Mouse (Mus musculus) forebrain, embryonic 11.5 days (tissue): ENCODE results near the gene Clstn2. TPM values are rescaled to one million over a fixed set of nuclear protein-coding genes. Genes with fewer than 3 reads are reported as not detected.

Source experiments
- ATAC-seq: fragments of 200-750 bp; cut with Nextera tagmentation; replicated peaks from 2 replicates; pipeline ENCODE4 v1.8.0; 2017; ENCODE audit warnings: moderate TSS enrichment; ENCODE audit not compliant: low FRiP score
- DNase-seq: peaks from one replicate; pipeline ENCODE4 v3.0.0-alpha.2; 2017; ENCODE audit warnings: low spot score
- H3K27ac ChIP-seq: fragments of 300-500 bp; sonication (generic); 2 replicates; pipeline ENCODE4 v1.5.1; 2014; ENCODE audit warnings: low read depth, low read length
- H3K27me3 ChIP-seq: fragments of 300-500 bp; sonication (generic); 2 replicates; pipeline ENCODE4 v1.6.1; 2014; ENCODE audit warnings: mild to moderate bottlenecking, low read length, mixed read lengths; ENCODE audit not compliant: control insufficient read depth, insufficient read depth
- H3K36me3 ChIP-seq: fragments of 300-500 bp; sonication (generic); 2 replicates; pipeline ENCODE4 v1.6.1; 2014; ENCODE audit warnings: mild to moderate bottlenecking, low read length, moderate library complexity, mixed read lengths; ENCODE audit not compliant: control insufficient read depth, insufficient read depth
- H3K4me1 ChIP-seq: fragments of 300-500 bp; sonication (generic); replicated peaks from 2 replicates; pipeline ENCODE4 v1.6.1; 2014; ENCODE audit warnings: low read length, mixed read lengths; ENCODE audit not compliant: control insufficient read depth, insufficient read depth
- H3K4me2 ChIP-seq: fragments of 300-500 bp; sonication (generic); 2 replicates; pipeline ENCODE4 v1.6.1; 2014; ENCODE audit warnings: low read depth, mild to moderate bottlenecking, low read length, moderate library complexity, mixed read lengths; ENCODE audit not compliant: severe bottlenecking
- H3K4me3 ChIP-seq: fragments of 300-500 bp; sonication (generic); 2 replicates; pipeline ENCODE4 v1.5.1; 2014; ENCODE audit warnings: low read depth, low read length
- H3K9ac ChIP-seq: fragments of 300-500 bp; sonication (generic); 2 replicates; pipeline ENCODE4 v1.6.1; 2014; ENCODE audit warnings: low read length
- H3K9me3 ChIP-seq: fragments of 300-500 bp; sonication (generic); 2 replicates; pipeline ENCODE4 v1.6.1; 2016; ENCODE audit warnings: low read length, mixed read lengths; ENCODE audit not compliant: control insufficient read depth
- WGBS: fragments of 180-500 bp; shearing (Covaris S2); extraction: QIAGEN DNeasy Blood & Tissue Kit; methylation state at CpG from one replicate; pipeline ENCODE4 v1.1.7; 2014; 5-methylcytosine and 5-hydroxymethylcytosine counted together
- polyA plus RNA-seq: library from polyadenylated mRNA; unstranded; fragments of >200 nt; fragmentation: Nextera tagmentation; extraction: Ambion mirVana; gene quantifications from 2 replicates; pipeline ENCODE4 v1.2.1, GENCODE M21; 2014

Clstn2 gene
- polyA plus RNA-seq, 1 experiment from 2014 or later: 1.8 TPM

DNA sequence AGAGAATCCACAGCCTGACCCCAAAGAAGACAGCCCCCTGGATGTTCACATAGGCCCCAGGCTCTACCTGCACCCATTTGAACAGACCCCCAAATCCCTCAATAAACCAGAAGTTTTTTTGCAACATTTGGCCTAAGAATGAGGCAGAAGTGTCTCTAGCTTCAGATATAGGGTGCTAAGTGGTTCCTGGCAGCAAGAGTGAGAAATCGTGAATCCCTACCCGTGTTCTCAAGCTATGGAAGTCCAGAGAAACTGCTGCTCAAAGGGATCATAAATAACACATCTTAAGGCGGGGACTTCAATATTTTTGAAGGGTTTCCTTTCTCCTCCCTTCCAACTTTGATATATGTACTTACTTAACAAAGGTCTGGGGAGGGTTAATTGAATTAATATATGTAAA lies 7.4 kb downstream of the Clstn2 start:
- DNase-seq (no peak), ATAC-seq (no peak)
- Histone ChIP-seq H3K27ac (no peak overlapping the region), H3K4me2 (no peak overlapping the region), H3K4me1 (no peaks in the 10 kb centered on the region), H3K9me3 (no peaks in the 10 kb centered on the region), H3K9ac (no peak overlapping the region), H3K27me3 (no peaks in the 10 kb centered on the region), H3K36me3 (no peaks in the 10 kb centered on the region), H3K4me3 (no peak overlapping the region)
- 90% methylated on average over 3 of the region's 3 CpGs for WGBS

GRCm38 (mm10) chr9:98023069-98023468 lies 9.9 kb downstream of the Clstn2 start:
- Histone ChIP-seq H3K4me2 (no peak overlapping the region), H3K27me3 (no peaks in the 10 kb centered on the region), H3K9me3 (no peaks in the 10 kb centered on the region), H3K4me1 (no peaks in the 10 kb centered on the region), H3K27ac (no peak overlapping the region), H3K4me3 (no peak overlapping the region), H3K36me3 (no peaks in the 10 kb centered on the region), H3K9ac (no peak overlapping the region)
- WGBS: 76% methylated on average over 11 of the region's 11 CpGs
- DNase-seq (no peak), ATAC-seq (no peak)

GRCm38 (mm10) chr9:98019876-98020275 lies 13.1 kb downstream of the Clstn2 start:
- H3K27me3 ChIP-seq: no peaks in the 10 kb centered on the region
- no peak for DNase-seq
- H3K4me3 ChIP-seq: no peak overlapping the region
- H3K9ac ChIP-seq: no peak overlapping the region
- H3K4me2 ChIP-seq: no peak overlapping the region
- no peaks in the 10 kb centered on the region for H3K36me3 ChIP-seq
- ATAC-seq: no peak
- no peak overlapping the region for H3K27ac ChIP-seq
- H3K4me1 ChIP-seq: no peaks in the 10 kb centered on the region
- WGBS: 78% methylated on average over 2 of the region's 2 CpGs
- no peaks in the 10 kb centered on the region for H3K9me3 ChIP-seq

- Histone ChIP-seq H3K4me1 (no peaks in the 10 kb centered on the region), H3K4me3 (no peak overlapping the region), H3K9me3 (no peaks in the 10 kb centered on the region), H3K9ac (no peak overlapping the region), H3K36me3 (no peaks in the 10 kb centered on the region), H3K4me2 (no peak overlapping the region), H3K27me3 (no peaks in the 10 kb centered on the region), H3K27ac (no peak overlapping the region)
- DNase-seq: no peak
- WGBS: 87% methylated on average over 5 of the region's 5 CpGs
- no peak for ATAC-seq
Observed at GRCm38 (mm10) chr9:98018687-98019086, 14.3 kb downstream of the Clstn2 start.

DNA sequence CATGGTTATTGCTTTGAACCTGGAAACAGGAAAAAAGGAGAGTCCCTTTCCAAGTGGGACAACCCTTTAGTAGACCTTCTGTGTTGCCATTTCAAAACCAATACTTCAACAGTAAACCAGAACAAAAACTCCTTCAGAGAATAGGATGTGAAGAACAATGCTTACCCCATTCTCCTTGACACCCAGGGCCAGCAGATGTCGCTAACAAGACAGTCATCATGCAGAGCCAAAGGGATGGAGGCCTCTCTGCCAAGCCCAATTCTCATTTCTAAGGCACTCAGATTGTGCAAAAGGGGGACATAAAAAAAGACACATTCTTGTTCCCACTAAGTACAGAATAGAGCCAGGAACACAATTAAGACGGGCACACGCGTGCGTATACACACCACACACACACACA lies 16.4 kb downstream of the Clstn2 start:
- WGBS: 77% methylated on average over 5 of the region's 5 CpGs

GRCm38 (mm10) chr9:97996349-97996748 lies 36.6 kb downstream of the Clstn2 start:
- no peaks in the 10 kb centered on the region for H3K36me3 ChIP-seq
- H3K9me3 ChIP-seq: no peaks in the 10 kb centered on the region
- H3K4me2 ChIP-seq: no peak overlapping the region
- H3K27me3 ChIP-seq: no peaks in the 10 kb centered on the region
- H3K27ac ChIP-seq: no peak overlapping the region
- no peak overlapping the region for H3K4me3 ChIP-seq
- H3K4me1 ChIP-seq: no peaks in the 10 kb centered on the region
- 89% methylated on average over 5 of the region's 5 CpGs for WGBS
- DNase-seq: no peak
- ATAC-seq: no peak
- no peak overlapping the region for H3K9ac ChIP-seq

More for the DNA sequence above, 16.4 kb downstream of the Clstn2 start:
- no peak for DNase-seq
- Histone ChIP-seq H3K4me1 (no peaks in the 10 kb centered on the region), H3K27me3 (no peaks in the 10 kb centered on the region), H3K9ac (no peak overlapping the region), H3K27ac (no peak overlapping the region), H3K9me3 (no peaks in the 10 kb centered on the region), H3K4me2 (no peak overlapping the region), H3K4me3 (no peak overlapping the region), H3K36me3 (no peaks in the 10 kb centered on the region)
- no peak for ATAC-seq

GRCm38 (mm10) chr9:97995723-97996122 lies 37.3 kb downstream of the Clstn2 start:
- no peak for DNase-seq

GRCm38 (mm10) chr9:97992131-97992530 lies 40.9 kb downstream of the Clstn2 start:
- no peak for ATAC-seq
- H3K36me3 ChIP-seq: no peaks in the 10 kb centered on the region
- no peaks in the 10 kb centered on the region for H3K9me3 ChIP-seq
- no peaks in the 10 kb centered on the region for H3K4me1 ChIP-seq
- 34% methylated on average over 4 of the region's 4 CpGs for WGBS
- no peak overlapping the region for H3K4me2 ChIP-seq
- H3K27me3 ChIP-seq: no peaks in the 10 kb centered on the region
- H3K9ac ChIP-seq: no peak overlapping the region
- no peak for DNase-seq
- H3K27ac ChIP-seq: no peak overlapping the region
- H3K4me3 ChIP-seq: no peak overlapping the region

More at GRCm38 (mm10) chr9:97995723-97996122, 37.3 kb downstream of the Clstn2 start:
- H3K27ac ChIP-seq: no peak overlapping the region
- 67% methylated on average over 4 of the region's 4 CpGs for WGBS
- no peaks in the 10 kb centered on the region for H3K4me1 ChIP-seq
- no peaks in the 10 kb centered on the region for H3K36me3 ChIP-seq
- H3K9ac ChIP-seq: no peak overlapping the region
- no peak overlapping the region for H3K4me2 ChIP-seq
- no peak for ATAC-seq
- no peak overlapping the region for H3K4me3 ChIP-seq
- H3K27me3 ChIP-seq: no peaks in the 10 kb centered on the region
- no peaks in the 10 kb centered on the region for H3K9me3 ChIP-seq

DNA sequence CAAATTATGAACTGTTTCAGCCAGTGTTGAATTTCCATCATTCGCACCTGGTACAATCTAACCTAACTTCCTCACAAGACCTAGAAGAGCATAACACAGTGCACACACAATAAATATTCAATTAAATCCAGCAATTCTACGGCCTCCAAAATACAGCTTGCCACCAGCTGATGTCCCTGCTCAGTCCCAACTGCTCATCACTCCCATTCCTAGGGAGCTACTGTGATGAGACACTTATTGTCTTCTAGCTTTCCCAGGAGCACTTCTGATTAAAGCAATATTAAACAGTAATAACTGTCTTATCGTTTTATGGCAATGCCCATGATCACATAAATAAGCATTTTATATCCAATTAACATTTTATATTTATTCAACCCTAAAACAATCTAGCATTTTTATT lies 55.6 kb downstream of the Clstn2 start:
- DNase-seq (no peak), ATAC-seq (no peak)
- no peak overlapping the region for H3K4me2 ChIP-seq
- H3K27ac ChIP-seq: no peak overlapping the region
- H3K27me3 ChIP-seq: no peaks in the 10 kb centered on the region
- WGBS: 87% methylated on average over 3 of the region's 3 CpGs
- no peaks in the 10 kb centered on the region for H3K36me3 ChIP-seq
- no peak overlapping the region for H3K9ac ChIP-seq
- no peaks in the 10 kb centered on the region for H3K9me3 ChIP-seq
- H3K4me3 ChIP-seq: no peak overlapping the region
- H3K4me1 ChIP-seq: no peaks in the 10 kb centered on the region
